Comparison of ENCODE assay signal across 8 mouse cellular contexts in genomic region chr4:101355431-101356092, GRCm38 (mm10).
DNase-seq lines count a peak whose midpoint lies in the region; ATAC-seq and TF ChIP-seq lines count a peak whose summit lies in the region.

No protein-coding gene starts in this region.

- H3K9ac ChIP-seq in heart, postnatal 0 days (replicated peaks; ENCODE audit: low read depth, low read length), result peak overlapping the region; percentile 89

- peak; percentile 31 for DNase-seq in Muller cell, postnatal 12 days (ENCODE audit: inconsistent ontology term)
- peak; percentile 48 for DNase-seq in brain, adult 2 months (ENCODE audit: low read depth, low spot score)
- peak; percentile 41 for DNase-seq in heart, postnatal 0 days (ENCODE audit: low spot score)
- DNase-seq in kidney, postnatal 36 days, result peak; percentile 70 to 78
- DNase-seq in mesoderm, embryonic 11.5 days (ENCODE audit: low read depth, low spot score), result peak; percentile 14
- peak; percentile 25 to 27 for DNase-seq in spleen, adult 18-20 months

- WGBS in heart, postnatal 0 days, result 1% methylated on average over 31 of the region's 31 CpGs

- peak; percentile 55 for ATAC-seq in erythroid progenitor cell, adult 5-6 weeks (replicated peaks; ENCODE audit: low FRiP score, poor library complexity, severe bottlenecking)
- no peak for ATAC-seq in heart, postnatal 0 days (ENCODE audit: insufficient read depth, low read depth)
- no peak for ATAC-seq in activated CD4-positive, CD25-positive, alpha-beta regulatory T cell, adult 4 months

- no peak for TF ChIP-seq EP300 in heart, postnatal 0 days (IDR thresholded peaks at IDR 0.05; ENCODE audit: low read depth)

- peak overlapping the region; percentile 93 for H3K27ac ChIP-seq in heart, postnatal 0 days (ENCODE audit: low read depth)

- no peaks in the 10 kb centered on the region for H3K9me3 ChIP-seq in heart, postnatal 0 days (replicated peaks; ENCODE audit: control insufficient read depth, low read length)

- H3K36me3 ChIP-seq in heart, postnatal 0 days (replicated peaks; ENCODE audit: control insufficient read depth, insufficient read depth, low read length), result 0 out of 2 replicates have a peak, but pooled peaks cover 3% of the 10 kb centered on the region

- no peak for TF ChIP-seq CTCF in heart, postnatal 0 days (IDR thresholded peaks at IDR 0.05; ENCODE audit: low read depth)

- peak overlapping the region; percentile 76 for H3K4me3 ChIP-seq in heart, postnatal 0 days (ENCODE audit: low read depth, low read length)

- peak overlapping the region; percentile 95 for H3K4me2 ChIP-seq in heart, postnatal 0 days (ENCODE audit: low read depth, low read length)

- 0 out of 2 replicates have a peak, but pooled peaks cover 10% of the 10 kb centered on the region for H3K4me1 ChIP-seq in heart, postnatal 0 days (ENCODE audit: control insufficient read depth, insufficient read depth)

- H3K27me3 ChIP-seq in heart, postnatal 0 days (ENCODE audit: control insufficient read depth, insufficient read depth, low read length), result no peaks in the 10 kb centered on the region

Comparison
In these comparisons a context has a peak if more than half of its experiments do, and no peak if none do; other contexts are left out.
1. DNase-seq: peak in every context shown above with its lines; median percentile 74 in kidney, postnatal 36 days; 48 in brain, adult 2 months; 41 in heart, postnatal 0 days; 31 in Muller cell, postnatal 12 days; 26 in spleen, adult 18-20 months; 14 in mesoderm, embryonic 11.5 days.